Mouse (Mus musculus) left cerebral cortex, postnatal 10 days (tissue): ENCODE results near the gene Atad1. TPM values are rescaled to one million over a fixed set of nuclear protein-coding genes. Genes with fewer than 3 reads are reported as not detected.
"Not testable (repeated sequence)": the region's sequence is repeated elsewhere in the genome, so short reads cannot be mapped to it uniquely, and the experiment has no call there.

ENCODE experiments used
- DNase-seq, 2 experiments: peaks; one replicate each; pipeline ENCODE4 v3.0.0; 2021 to 2022; ENCODE audit warnings: low spot score in 2 of 2, mixed read lengths in 1 of 2; ENCODE audit errors: extremely low spot score in 1 of 2
- intact Hi-C: fragments of 180-260 bp; cut with DNase I; formaldehyde crosslinking; loops from one replicate; pipeline ENCODE4 v1.15.1; 2025
- total RNA-seq, 2 experiments: library from RNA; stranded (reverse); gene quantifications; 2 replicates each; pipeline ENCODE4 v1.2.3; 2021

Atad1 gene
- total RNA-seq, 2 experiments from 2014 or later, result 111 to 124 TPM

DNA sequence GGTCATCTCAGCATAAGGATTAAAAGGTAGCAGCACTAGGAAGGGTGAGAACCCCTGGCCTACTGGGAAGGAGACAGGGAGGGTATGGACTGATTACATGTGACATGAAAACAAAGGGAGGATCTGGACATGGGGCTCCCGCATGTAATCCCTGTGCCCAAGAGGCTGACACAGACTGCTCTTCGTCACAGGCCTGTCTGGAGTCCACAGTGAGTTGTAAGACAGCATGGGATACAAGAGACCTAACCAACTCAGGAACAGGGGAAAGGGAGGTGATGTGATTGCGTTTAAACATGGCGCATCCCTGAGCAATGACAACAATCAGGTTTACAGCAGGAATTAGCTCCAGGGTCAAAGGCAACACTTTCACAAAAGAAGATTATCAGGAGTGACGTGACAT is 30.6 kb downstream of the Atad1 start:
- intact Hi-C loops, result no loop called here
- DNase-seq, result no peak

- intact Hi-C loops, result no loop called here
- no peak for DNase-seq
These were observed 37.4 kb downstream of the Atad1 start for GRCm38 (mm10) chr19:32702191-32702590.

DNA sequence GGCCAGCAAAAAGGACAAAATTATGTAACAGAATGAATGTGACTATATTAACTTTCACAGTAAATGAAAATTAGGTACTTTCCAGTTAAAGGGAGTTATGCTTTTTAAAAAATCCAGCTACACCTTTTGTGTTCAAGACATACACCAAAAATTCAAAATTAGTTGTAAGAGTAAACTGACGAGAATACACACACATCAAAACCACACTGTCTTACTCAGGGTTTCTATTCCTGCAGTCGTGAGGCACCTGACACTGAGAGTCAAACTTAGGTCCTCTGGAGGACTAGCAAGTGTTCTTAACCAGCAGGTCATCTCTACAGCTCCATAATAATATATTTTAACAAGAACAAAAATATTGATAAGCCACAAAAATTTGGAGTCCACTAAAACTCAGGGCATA is 42.9 kb downstream of the Atad1 start:
- DNase-seq, result no peak
- intact Hi-C loops, result no loop called here

- intact Hi-C loops, result loop anchor here (5.0 kb wide), 3 partner anchors 167 to 717 kb away; no protein-coding TSS in a partner anchor
- no peak for DNase-seq
These were observed 49.9 kb downstream of the Atad1 start for GRCm38 (mm10) chr19:32689724-32690123.

GRCm38 (mm10) chr19:32688227-32688626 is 51.4 kb downstream of the Atad1 start:
- not testable (repeated sequence) for DNase-seq
- intact Hi-C loops, result loop anchor here (5.0 kb wide), 1 partner anchor 166 kb away; no protein-coding TSS in a partner anchor

DNA sequence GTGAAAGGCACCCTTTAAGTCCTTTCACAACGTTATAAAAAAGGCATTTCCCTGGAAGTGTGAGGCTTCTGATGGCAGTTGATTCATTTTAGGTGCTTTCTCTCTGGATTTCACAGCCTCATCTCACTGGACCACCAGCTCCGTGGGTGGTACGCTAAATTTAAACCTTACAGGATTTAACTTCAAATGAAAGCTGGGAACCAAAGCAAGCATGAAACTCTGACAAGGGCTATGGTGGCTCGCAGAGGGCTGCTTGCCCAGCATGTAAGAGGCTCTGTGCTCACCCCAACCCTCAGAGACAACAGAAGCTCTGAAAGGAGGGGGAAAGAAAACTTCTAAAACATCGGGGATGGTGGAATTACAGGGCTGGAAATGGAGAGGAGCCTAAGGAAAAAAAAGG is 51.9 kb downstream of the Atad1 start:
- intact Hi-C loops, result loop anchor here (5.0 kb wide), 1 partner anchor 165 kb away; no protein-coding TSS in a partner anchor
- DNase-seq, result no peak

- no peak for DNase-seq
- intact Hi-C loops, result no loop called here
These were observed 56.5 kb downstream of the Atad1 start for GRCm38 (mm10) chr19:32683081-32683480.

DNA sequence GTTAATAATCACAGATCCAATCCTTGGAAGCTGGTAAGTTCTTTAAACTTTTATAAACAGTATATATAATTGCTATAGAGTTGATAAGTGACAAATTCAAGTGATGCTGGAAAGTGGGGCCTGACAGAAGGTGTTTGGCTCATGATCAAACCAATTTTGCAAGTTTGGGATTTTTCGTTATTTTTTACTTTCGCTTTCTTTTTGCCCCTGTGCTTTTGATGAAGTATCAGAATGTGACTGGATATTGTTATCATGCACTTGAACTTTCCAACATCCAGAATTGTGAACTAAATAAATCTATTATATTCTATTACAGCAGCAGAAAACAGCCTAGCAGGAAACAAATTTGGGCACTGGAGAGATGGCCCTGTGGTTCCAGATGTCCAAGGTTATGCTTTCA is 58.7 kb downstream of the Atad1 start:
- intact Hi-C loops, result no loop called here

GRCm38 (mm10) chr19:32675766-32676165 is 63.8 kb downstream of the Atad1 start:
- intact Hi-C loops, result loop anchor here (5.0 kb wide), 1 partner anchor 173 kb away; no protein-coding TSS in a partner anchor
- DNase-seq, result no peak

More for the DNA sequence above, 58.7 kb downstream of the Atad1 start:
- DNase-seq, result no peak

GRCm38 (mm10) chr19:32667830-32668229 is 71.8 kb downstream of the Atad1 start:
- DNase-seq, intact Hi-C loops: not testable (repeated sequence)

DNA sequence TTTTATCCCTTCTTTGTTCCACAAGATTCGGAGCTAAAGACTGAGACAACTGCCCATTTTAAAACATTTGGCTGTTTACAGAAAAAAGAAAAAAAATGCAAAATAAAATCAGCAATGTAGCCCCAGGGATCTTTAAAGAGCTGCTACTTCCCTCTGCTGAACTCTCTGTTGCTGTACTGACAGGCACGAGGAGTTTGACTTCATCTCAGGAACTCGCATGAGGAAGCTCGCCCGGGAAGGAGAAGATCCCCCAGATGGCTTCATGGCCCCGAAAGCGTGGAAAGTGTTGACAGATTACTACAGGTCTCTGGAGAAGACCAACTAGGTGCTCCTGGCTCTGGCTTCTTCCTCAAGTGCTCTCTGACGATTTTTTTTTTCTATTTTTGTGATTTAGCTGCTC is 74.3 kb downstream of the Atad1 start:
- DNase-seq, result no peak
- intact Hi-C loops, result no loop called here

GRCm38 (mm10) chr19:32662936-32663335 is 76.7 kb downstream of the Atad1 start:
- intact Hi-C loops, result no loop called here
- no peak for DNase-seq

DNA sequence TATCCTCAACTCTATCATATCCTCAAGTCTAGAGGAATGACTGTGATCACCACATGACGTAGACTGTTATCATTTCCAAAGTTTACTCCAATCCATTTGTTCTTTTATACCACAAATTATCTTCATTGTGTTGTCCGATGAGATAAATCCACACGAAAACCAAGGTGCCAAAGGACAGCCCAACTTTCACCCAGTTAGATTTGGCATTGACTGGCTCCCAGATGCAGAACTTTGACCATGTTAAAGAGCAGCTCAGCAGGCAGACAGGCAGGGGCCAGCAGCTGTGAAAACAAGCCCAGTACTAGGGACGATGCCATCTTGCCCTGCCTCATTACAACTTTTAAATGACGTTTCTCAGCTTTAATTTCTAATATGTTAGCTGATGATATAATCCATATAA is 80.2 kb downstream of the Atad1 start:
- intact Hi-C loops, result no loop called here
- no peak for DNase-seq

GRCm38 (mm10) chr19:32653630-32654362 is 85.8 kb downstream of the Atad1 start:
- DNase-seq, result no peak
- intact Hi-C loops, result no loop called here

GRCm38 (mm10) chr19:32653122-32653521 is 86.5 kb downstream of the Atad1 start:
- intact Hi-C loops, result no loop called here
- no peak for DNase-seq

DNA sequence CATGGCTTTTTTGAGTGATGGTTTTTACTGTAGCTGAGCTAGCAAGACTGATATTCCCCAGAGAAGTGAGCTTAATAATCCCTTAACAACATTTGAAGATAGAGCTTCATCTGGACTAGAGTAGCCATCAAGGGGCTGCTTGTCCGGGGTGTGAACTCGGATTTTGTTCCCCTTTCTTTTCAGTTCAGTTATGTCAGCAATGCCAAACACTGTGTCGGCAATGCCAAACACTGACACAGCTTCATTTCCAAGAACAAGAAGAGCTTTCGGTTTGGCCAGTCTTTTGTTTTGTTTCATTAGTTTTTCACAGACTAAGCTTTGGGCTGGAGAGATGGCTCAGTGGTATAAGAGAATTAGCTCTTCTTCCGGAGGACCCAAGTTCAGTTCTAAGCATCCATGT is 88.5 kb downstream of the Atad1 start:
- intact Hi-C loops, result no loop called here
- DNase-seq, result no peak

DNA sequence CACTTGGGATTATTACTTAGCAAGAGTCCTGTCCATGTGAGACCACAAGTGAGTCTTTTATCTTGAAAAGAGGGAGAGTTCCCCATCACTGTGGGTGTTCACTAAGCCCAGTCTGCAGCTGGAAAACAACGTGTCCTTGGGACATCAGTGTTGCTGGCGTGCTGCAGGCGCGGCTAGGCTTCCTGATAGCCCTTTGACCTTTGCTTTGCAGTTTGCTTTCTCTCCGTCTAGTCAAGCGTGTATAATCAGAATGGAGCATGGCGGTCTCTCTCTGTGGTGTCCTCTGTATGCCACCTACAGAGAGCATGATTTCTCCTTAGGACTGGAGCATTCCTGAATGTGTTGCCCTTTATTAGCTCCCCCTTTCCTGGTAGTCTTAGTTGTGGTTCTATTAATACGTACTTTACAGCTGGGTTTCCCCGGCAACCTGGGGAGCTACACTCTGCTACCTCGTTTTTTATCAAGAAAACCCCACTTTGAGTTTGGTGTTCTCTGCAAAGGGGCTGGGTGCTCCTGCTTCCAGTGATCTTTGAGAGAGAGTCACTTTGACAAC is 91.5 kb downstream of the Atad1 start:
- intact Hi-C loops, result no loop called here
- no peak for DNase-seq

GRCm38 (mm10) chr19:32646382-32646781 is 93.2 kb downstream of the Atad1 start:
- no peak for DNase-seq
- intact Hi-C loops, result no loop called here

GRCm38 (mm10) chr19:32645939-32646338 is 93.6 kb downstream of the Atad1 start:
- no peak for DNase-seq
- intact Hi-C loops, result no loop called here

DNA sequence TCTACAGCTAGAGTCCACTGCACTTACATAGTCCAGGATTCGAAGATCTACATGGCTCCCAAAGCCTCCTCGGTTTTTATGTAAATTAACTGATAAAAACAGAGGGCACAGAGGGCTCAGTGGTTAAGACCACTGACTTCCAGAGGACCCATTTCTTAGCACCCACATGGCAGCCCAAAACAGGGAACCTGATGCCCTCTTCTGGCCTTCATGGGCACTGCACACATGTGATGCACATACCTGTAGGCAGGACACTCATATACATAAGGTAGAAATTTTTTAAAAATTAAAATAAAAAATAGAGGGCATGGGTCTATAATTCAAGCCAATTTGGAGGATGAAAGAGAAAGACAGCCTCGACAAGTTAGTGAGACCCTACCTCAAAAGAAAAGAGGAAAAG is 95.9 kb downstream of the Atad1 start:
- intact Hi-C loops, result no loop called here
- no peak for DNase-seq
